Comparison of ENCODE assay signal across 33 mouse cellular contexts in the genomic region with DNA sequence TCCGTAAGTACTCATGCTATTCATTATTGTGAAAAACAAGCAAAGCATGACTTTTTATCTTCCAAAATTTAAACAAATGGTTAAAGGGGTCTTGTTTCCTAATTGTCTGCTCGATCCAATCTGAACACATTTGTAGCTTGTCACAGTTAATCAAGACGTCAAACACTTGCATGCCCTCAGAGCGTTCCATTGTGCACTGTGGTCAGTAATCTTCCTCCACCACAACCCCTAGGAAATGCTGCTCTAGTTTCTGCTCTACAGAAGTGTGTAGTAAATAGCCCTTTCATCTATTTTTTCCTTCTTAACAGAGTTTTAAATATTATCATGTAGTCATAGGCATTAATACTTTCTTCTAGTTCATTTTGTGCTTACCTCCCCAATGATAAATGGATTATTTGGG. TPM values are rescaled to one million over a fixed set of nuclear protein-coding genes. Genes with fewer than 3 reads are reported as not detected.
"Had no signal": no experiment of that assay in that cellular context is flagged by ENCODE, and none has a peak within 500 bp of the region (broad histone marks: within the 10 kb centered on the region; RNA-seq: fewer than 3 reads in every experiment).

No protein-coding gene starts in this region.

- H3K4me3 ChIP-seq: limb, embryonic 10.5 days; limb, embryonic 12.5 days; limb, embryonic 13.5 days; limb, embryonic 15.5 days; liver, embryonic 12.5 days; liver, embryonic 13.5 days; liver, embryonic 15.5 days; lung, embryonic 15.5 days; megakaryocyte, embryonic 14.5 days; midbrain, embryonic 10.5 days; midbrain, embryonic 12.5 days; midbrain, embryonic 15.5 days; myocyte; neural tube, embryonic 12.5 days had no signal

- H3K27ac ChIP-seq: limb, embryonic 10.5 days; limb, embryonic 12.5 days; limb, embryonic 13.5 days; limb, embryonic 15.5 days; liver, embryonic 12.5 days; liver, embryonic 13.5 days; liver, embryonic 14.5 days; liver, embryonic 15.5 days; lung, embryonic 15.5 days; macrophage; midbrain, embryonic 10.5 days; midbrain, embryonic 12.5 days; midbrain, embryonic 15.5 days; neural tube, embryonic 12.5 days had no signal

- H3K4me2 ChIP-seq: limb, embryonic 12.5 days; limb, embryonic 13.5 days; limb, embryonic 15.5 days; liver, embryonic 11.5 days; liver, embryonic 12.5 days; liver, embryonic 13.5 days; liver, embryonic 15.5 days; lung, embryonic 14.5 days; lung, embryonic 15.5 days; midbrain, embryonic 11.5 days; midbrain, embryonic 12.5 days; midbrain, embryonic 15.5 days; neural tube, embryonic 12.5 days had no signal

- H3K4me1 ChIP-seq: limb, embryonic 10.5 days; limb, embryonic 12.5 days; limb, embryonic 13.5 days; liver, embryonic 12.5 days; liver, embryonic 13.5 days; liver, embryonic 15.5 days; megakaryocyte, embryonic 14.5 days; midbrain, embryonic 10.5 days; midbrain, embryonic 12.5 days; midbrain, embryonic 15.5 days; neural tube, embryonic 12.5 days had no signal

- H3K27me3 ChIP-seq: limb, embryonic 12.5 days; limb, embryonic 13.5 days; limb, embryonic 15.5 days; liver, embryonic 12.5 days; liver, embryonic 13.5 days; liver, embryonic 15.5 days; lung, embryonic 15.5 days; megakaryocyte, embryonic 14.5 days; midbrain, embryonic 12.5 days; midbrain, embryonic 15.5 days; neural tube, embryonic 12.5 days had no signal

- H3K9me3 ChIP-seq: limb, embryonic 10.5 days; limb, embryonic 12.5 days; limb, embryonic 13.5 days; limb, embryonic 15.5 days; liver, embryonic 12.5 days; liver, embryonic 13.5 days; liver, embryonic 15.5 days; lung, embryonic 15.5 days; megakaryocyte, embryonic 14.5 days; midbrain, embryonic 10.5 days; midbrain, embryonic 12.5 days; midbrain, embryonic 15.5 days; neural tube, embryonic 12.5 days had no signal

- H3K9ac ChIP-seq: limb, embryonic 12.5 days; limb, embryonic 13.5 days; limb, embryonic 15.5 days; liver, embryonic 12.5 days; liver, embryonic 13.5 days; liver, embryonic 14.5 days; liver, embryonic 15.5 days; liver, postnatal 0 days; lung, embryonic 14.5 days; lung, embryonic 15.5 days; midbrain, embryonic 12.5 days; midbrain, embryonic 15.5 days; neural tube, embryonic 12.5 days had no signal

- H3K36me3 ChIP-seq: limb, embryonic 10.5 days; limb, embryonic 12.5 days; limb, embryonic 13.5 days; limb, embryonic 15.5 days; liver, embryonic 12.5 days; liver, embryonic 13.5 days; liver, embryonic 15.5 days; lung, embryonic 15.5 days; midbrain, embryonic 10.5 days; midbrain, embryonic 12.5 days; midbrain, embryonic 15.5 days; neural tube, embryonic 12.5 days had no signal

- DNase-seq: left cerebral cortex, postnatal 4 days; liver; liver, embryonic 13.5 days; liver, postnatal 0 days; lung, adult 18-20 months; lung, adult 2 months; lung, embryonic 14.5 days; lung, postnatal 10 days; lung, postnatal 14 days; lung, postnatal 36 days; lung, postnatal 4 days; midbrain, embryonic 14.5 days had no signal

- ATAC-seq: liver, embryonic 12.5 days; liver, postnatal 0 days; lung, postnatal 0 days; midbrain, embryonic 15.5 days; midbrain, embryonic 16.5 days had no signal

RNA-seq across cellular contexts. Expression of a gene that starts 19.1 kb away (rescaled TPM):
- total RNA-seq: megakaryocyte progenitor cell, adult 5-6 weeks; megakaryocyte-erythroid progenitor cell, adult 5-6 weeks had no signal
- polyA plus RNA-seq: macrophage had no signal
